Mouse (Mus musculus) skeletal muscle tissue, adult 2 months (tissue): ENCODE measurements around the gene Cdh23.

Experiments
- DNase-seq: peaks from one replicate; pipeline ENCODE4 v3.0.0-alpha.2; 2012; ENCODE audit warnings: low read depth, low spot score

The Cdh23 gene

GRCm38 (mm10) chr10:60481381-60481780 is 214.9 kb downstream of the Cdh23 start:
- no peak for DNase-seq

DNA sequence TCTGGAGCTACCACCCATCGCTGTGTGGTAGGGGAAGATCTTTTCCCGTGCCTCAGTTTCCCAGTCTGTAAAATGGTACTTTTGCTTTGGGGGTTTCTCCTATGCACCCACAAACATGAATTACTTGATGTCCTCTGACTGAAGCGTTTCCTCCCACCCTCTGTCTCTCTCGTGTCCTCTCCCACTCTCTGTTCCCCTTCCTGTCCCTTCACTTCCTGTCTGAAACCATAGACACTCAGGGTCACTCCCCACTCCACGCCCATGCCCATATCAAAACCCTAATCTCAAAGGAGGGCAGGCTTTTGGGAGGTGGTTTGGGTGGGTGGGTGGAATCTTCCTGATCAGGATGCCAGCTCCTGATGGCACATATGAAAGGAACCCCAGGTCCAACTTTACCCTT is 221.7 kb downstream of the Cdh23 start:
- no peak for DNase-seq

DNA sequence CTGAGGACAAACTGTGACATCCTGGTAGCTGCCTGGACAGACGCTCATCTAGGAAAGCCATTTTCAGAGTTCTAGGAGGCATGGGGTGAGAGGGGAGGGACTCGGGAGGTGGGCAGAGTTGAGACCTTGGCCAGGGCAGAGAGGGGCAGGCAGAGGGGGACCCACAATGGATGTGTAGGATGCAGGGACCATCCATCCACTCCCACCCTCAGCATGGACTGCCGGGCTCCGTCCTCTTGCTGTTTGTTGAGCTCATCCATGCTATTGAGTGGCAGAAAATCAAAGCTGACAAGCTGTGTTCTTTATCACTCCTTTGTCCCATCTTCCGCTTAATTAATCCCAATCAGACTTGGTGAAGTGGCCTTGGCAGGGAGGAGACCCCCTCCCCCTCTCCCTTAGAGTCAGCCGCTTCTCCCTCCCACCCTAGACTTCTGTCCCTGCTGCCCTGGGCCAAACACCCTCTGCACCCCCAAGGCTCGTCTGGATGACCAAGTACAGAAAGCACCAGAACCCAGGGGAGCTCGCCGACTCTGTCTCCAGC is 222.4 kb downstream of the Cdh23 start:
- no peak for DNase-seq

GRCm38 (mm10) chr10:60467752-60468151 is 228.5 kb downstream of the Cdh23 start:
- DNase-seq: no peak

- no peak for DNase-seq
Observed at GRCm38 (mm10) chr10:60463953-60464647, 232.2 kb downstream of the Cdh23 start.

GRCm38 (mm10) chr10:60456662-60457397 is 239.5 kb downstream of the Cdh23 start:
- no peak for DNase-seq

DNA sequence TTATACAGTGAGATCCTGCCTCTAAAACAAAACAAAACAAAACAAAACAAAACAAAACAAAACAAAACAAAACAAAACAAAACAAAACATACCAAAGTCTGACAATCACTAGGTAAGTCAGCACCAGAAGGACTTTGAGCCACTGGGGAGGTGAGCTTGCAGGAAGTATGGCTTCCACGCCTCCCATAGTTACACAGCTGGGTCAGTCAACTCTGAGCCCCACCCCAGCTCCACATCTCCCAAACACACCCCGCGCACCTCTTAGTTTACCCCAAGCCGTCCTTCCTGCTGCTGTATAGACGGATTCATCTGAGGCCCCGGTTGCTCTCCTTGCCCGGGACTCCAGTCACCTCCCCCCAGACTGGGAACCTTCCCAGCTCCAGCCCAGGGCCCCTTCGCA is 241.1 kb downstream of the Cdh23 start:
- no peak for DNase-seq

DNA sequence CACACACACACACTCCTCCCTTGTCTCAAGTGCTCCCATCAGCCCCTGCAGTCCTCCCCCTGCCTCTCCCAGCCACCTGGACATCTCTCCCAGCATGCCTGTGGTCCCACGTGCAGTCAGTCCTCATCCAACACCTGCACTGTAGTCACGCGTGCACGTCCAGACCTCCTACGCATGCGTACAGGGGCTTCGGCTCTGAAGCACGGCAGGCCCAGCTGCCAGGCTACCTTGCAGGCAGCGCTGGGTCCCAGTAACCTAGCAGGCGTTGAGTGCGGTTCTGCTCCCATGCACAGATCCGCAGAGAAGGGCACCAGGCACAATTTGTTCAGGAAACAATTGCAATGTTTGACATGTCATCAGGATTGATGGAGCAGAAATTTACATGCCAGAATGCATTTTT is 249.1 kb downstream of the Cdh23 start:
- no peak for DNase-seq

GRCm38 (mm10) chr10:60445031-60445593 is 251.2 kb downstream of the Cdh23 start:
- DNase-seq: peak; percentile 2

DNA sequence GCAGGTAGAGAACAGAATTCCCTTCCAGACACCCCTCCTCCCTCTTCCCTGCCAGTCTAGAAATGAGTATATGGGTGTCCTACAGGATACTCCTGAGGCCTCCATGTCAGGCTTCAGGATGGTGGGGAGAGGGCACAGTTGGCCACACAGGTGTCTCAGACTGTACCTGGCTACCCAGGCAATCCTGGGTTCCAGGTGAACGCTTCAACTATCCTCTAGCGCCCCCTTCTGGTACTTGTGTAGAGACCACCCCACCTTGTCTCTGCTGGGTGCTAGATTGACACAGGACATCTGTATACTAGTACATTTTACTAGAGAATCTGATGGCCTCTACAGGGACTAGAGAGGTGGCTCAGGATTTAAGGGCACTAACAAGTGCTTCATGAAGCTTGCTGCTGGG is 253.2 kb downstream of the Cdh23 start:
- no peak for DNase-seq

- DNase-seq: no peak
Observed at GRCm38 (mm10) chr10:60442321-60442720, 254.0 kb downstream of the Cdh23 start.

- no peak for DNase-seq
Observed at GRCm38 (mm10) chr10:60432679-60433078, 263.6 kb downstream of the Cdh23 start.

DNA sequence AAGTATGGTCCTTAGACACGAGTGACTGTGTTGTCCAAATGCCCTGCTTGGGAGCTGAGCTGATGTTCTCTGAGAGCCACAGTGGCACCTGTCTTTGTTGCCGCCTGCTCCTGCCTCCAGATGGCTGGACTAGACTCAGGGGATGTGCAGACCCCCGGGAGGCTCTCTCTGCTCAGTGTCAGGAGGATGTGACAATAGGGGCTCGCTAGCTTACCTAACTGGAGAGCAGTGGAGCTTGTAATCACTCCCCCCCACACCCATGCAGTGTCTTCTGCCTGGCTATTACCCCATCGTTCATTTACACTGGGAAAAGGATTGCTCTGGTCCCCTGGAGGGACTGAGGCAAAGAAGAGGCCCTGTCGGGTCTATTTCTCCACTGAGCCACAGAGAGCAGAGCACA is 265.7 kb downstream of the Cdh23 start:
- DNase-seq: no peak

- no peak for DNase-seq
Observed at GRCm38 (mm10) chr10:60430001-60430400, 266.3 kb downstream of the Cdh23 start.

DNA sequence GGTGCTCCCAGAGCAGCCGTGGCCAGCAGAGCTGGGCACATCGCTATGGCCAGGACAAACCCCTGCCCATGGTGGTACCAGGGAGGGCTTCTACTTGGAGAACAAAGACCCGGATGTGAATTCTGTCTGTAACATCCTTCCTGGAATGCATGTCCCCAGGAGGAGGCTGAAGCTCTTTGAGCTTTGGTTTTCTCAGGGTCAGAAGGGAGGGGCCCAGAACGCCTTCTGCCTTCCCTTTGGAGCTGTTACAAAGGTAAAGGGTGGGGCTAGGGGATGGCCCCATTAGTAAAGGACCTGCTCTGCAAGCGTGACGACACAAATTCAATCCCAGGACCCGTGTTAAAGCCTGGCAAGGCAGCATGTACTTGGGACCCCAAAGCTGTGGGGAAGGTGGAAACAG is 273.5 kb downstream of the Cdh23 start:
- no peak for DNase-seq

GRCm38 (mm10) chr10:60419624-60420023 is 276.7 kb downstream of the Cdh23 start:
- no peak for DNase-seq

- peak; percentile 19 for DNase-seq
Observed at GRCm38 (mm10) chr10:60418137-60418536, 278.2 kb downstream of the Cdh23 start.

- DNase-seq: no peak
Observed at GRCm38 (mm10) chr10:60417041-60417440, 279.2 kb downstream of the Cdh23 start.

- no peak for DNase-seq
Observed at GRCm38 (mm10) chr10:60413756-60414155, 282.5 kb downstream of the Cdh23 start.

DNA sequence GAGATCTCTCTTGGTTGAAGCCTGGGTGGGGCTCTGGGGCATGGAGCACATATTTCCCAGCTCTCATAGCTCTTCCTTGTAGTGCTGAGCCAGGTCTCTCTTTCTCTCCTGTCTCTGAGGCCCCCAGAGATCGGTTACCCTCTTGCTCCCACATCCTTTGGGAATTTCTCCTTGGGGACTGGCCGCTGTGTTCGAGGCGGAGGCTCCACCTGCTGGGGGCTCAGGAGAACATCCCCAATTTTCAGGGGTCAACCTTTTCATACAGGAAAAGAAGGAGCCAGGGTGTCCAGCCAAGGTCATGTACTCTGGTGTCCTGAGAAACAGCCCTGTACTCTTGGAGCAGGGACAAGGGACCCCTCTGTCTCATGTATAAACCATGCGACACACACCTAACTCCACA is 284.5 kb downstream of the Cdh23 start:
- no peak for DNase-seq

DNA sequence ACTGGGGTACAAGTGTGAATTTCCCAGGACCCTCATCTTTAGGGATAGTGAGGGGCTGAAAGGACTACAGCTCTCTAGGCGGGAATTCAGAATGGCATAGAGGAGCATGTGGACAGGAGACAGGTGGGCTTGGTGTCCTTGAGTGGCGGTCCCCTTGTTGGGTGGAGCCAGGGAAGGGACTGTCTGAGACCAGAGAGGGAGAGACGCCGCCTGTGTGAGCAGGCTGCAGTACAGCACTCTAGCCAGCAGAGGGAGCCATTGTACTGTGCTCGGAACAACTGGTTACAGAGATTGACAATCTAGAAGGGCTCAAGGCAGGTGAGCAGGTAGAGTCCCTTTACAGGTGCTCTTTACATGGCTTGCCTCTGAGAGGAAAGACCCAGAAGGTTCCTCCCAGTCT is 288.5 kb downstream of the Cdh23 start:
- DNase-seq: peak; percentile 44

DNA sequence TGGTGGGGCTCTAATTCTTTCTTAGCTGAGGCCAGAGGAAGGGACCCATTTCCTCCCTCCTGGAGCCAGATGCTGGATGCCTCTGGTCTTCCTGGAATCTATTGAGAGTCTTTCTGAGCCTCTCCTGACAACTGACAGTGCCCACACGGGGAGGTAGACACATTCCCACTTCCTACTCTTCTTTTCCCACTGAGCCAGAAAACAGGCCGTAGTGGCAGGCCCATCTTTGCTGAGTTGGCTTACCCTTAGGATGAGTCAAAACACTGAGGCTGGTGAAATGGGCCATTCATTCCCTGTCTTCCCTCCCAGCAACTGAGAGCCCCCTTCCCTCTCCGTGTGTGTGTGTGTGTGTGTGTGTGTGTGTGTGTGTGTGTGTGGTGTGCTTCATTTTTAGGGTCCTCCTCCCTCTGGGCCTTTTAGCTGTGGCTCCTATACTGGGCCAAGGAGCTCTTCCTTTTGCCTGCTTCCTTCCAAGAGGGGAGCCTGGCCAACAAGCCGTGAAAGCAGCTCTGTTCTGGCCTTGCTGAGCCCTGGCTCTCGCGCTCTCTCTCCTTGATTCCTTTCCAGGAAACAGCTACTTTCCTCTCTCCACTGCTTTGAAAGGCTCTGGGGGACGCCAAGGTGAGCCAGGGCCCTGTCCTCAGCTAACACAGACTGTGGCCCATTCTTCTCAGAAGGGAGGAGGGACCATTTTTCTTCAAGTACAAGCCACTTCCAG is 290.7 kb downstream of the Cdh23 start:
- DNase-seq: peak; percentile 48
